Mouse (Mus musculus) lung, postnatal 0 days (tissue): ENCODE measurements around the gene Soga1.

Source experiments
- CTCF ChIP-seq: IDR thresholded peaks from 2 replicates; pipeline ENCODE4 v1.5.1; 2016; ENCODE audit warnings: antibody characterized with exemption, mild to moderate bottlenecking
- EP300 ChIP-seq: IDR thresholded peaks from 2 replicates; pipeline ENCODE4 v1.6.1; 2016; ENCODE audit warnings: antibody characterized with exemption, mild to moderate bottlenecking, control low read depth

- TF ChIP-seq CTCF (no peak), EP300 (no peak)
Measured at GRCm38 (mm10) chr2:157087536-157088317, 8.7 kb upstream of the Soga1 start.
